Mouse (Mus musculus) bone marrow, adult 2 months (tissue): Measurements from ENCODE around the gene Sphk1.

Experiments used
- CTCF ChIP-seq: fragments of 200-500 bp; IDR thresholded peaks from 2 replicates; pipeline ENCODE4 v1.5.1; 2011; ENCODE audit warnings: low read length, control low read depth; ENCODE audit not compliant: control insufficient read depth, insufficient read depth
- POLR2A ChIP-seq: fragments of 200-500 bp; IDR thresholded peaks from 2 replicates; pipeline ENCODE4 v1.6.1; 2011; ENCODE audit warnings: low read depth, mild to moderate bottlenecking, control low read depth, low read length, borderline replicate concordance; ENCODE audit not compliant: control insufficient read depth

GRCm38 (mm10) chr11:116523699-116524189, 7.0 kb upstream of the Sphk1 start:
- TF ChIP-seq CTCF = no peak
- TF ChIP-seq POLR2A = no peak
